Mouse (Mus musculus): ENCODE results near the gene Taf1b. TPM values are rescaled to one million over a fixed set of nuclear protein-coding genes. Genes with fewer than 3 reads are reported as not detected.

Gene Taf1b
- polyA plus RNA-seq, 1 experiment from 2014 or later = 16.9 TPM

- no peak for ATAC-seq
- H3K9ac ChIP-seq (replicated peaks; ENCODE audit: low read depth) = no peak overlapping the region
- WGBS = 67% methylated on average over 6 of the region's 6 CpGs
These were observed 67.2 kb downstream of the Taf1b start for GRCm38 (mm10) chr12:24565311-24565710.

GRCm38 (mm10) chr12:24567606-24568005 is 69.4 kb downstream of the Taf1b start:
- DNase-seq (ENCODE audit: low spot score) (no peak), ATAC-seq (no peak)
- no peak overlapping the region for H3K4me2 ChIP-seq (replicated peaks; ENCODE audit: low read depth, low read length)
- H3K27ac ChIP-seq (ENCODE audit: low read length) = no peak overlapping the region
- no peaks in the 10 kb centered on the region for H3K36me3 ChIP-seq (ENCODE audit: insufficient read depth, low read length)
- peaks cover 5% of the 10 kb centered on the region; the same call in 1 of the 2 replicates for H3K27me3 ChIP-seq (replicated peaks; ENCODE audit: insufficient read depth, low read length)
- WGBS = 86% methylated on average over 3 of the region's 3 CpGs
- no peak overlapping the region for H3K9ac ChIP-seq (replicated peaks; ENCODE audit: low read depth)
- TF ChIP-seq EP300 (IDR thresholded peaks at IDR 0.05) (no peak), CTCF (IDR thresholded peaks at IDR 0.05) (no peak)
- no peaks in the 10 kb centered on the region for H3K9me3 ChIP-seq (ENCODE audit: low read length)
- no peak overlapping the region for H3K4me3 ChIP-seq (ENCODE audit: low read depth, low read length)
- no peaks in the 10 kb centered on the region for H3K4me1 ChIP-seq (ENCODE audit: insufficient read depth, low read depth, low read length)

More at GRCm38 (mm10) chr12:24565311-24565710, 67.2 kb downstream of the Taf1b start:
- Histone ChIP-seq H3K4me2 (replicated peaks; ENCODE audit: low read depth, low read length) (no peak overlapping the region), H3K4me1 (ENCODE audit: insufficient read depth, low read depth, low read length) (no peaks in the 10 kb centered on the region), H3K27ac (ENCODE audit: low read length) (no peak overlapping the region), H3K36me3 (ENCODE audit: insufficient read depth, low read length) (no peaks in the 10 kb centered on the region), H3K27me3 (replicated peaks; ENCODE audit: insufficient read depth, low read length) (no peaks in the 10 kb centered on the region), H3K4me3 (ENCODE audit: low read depth, low read length) (no peak overlapping the region), H3K9me3 (ENCODE audit: low read length) (no peaks in the 10 kb centered on the region)
- no peak for DNase-seq (ENCODE audit: low spot score)
- TF ChIP-seq EP300 (IDR thresholded peaks at IDR 0.05) = no peak
- TF ChIP-seq CTCF (IDR thresholded peaks at IDR 0.05) = no peak

GRCm38 (mm10) chr12:24571523-24572392 is 73.6 kb downstream of the Taf1b start, which contains the start of gene Grhl1:
TSS of gene Grhl1 (plus strand) at chr12:24572283.
- H3K36me3 ChIP-seq (ENCODE audit: insufficient read depth, low read length) = no peaks in the 10 kb centered on the region
- H3K4me2 ChIP-seq (replicated peaks; ENCODE audit: low read depth, low read length) = peak within 1 kb of the TSS; percentile 79
- peak within 1 kb of the TSS; percentile 51; the same call in 1 of the 2 replicates for H3K27ac ChIP-seq (ENCODE audit: low read length)
- peaks cover 5% of the 10 kb centered on the region; the same call in 1 of the 2 replicates for H3K27me3 ChIP-seq (replicated peaks; ENCODE audit: insufficient read depth, low read length)
- no peaks in the 10 kb centered on the region for H3K9me3 ChIP-seq (ENCODE audit: low read length)
- 2% methylated on average over 56 of the region's 64 CpGs for WGBS
- ATAC-seq (peak; percentile 100), DNase-seq (ENCODE audit: low spot score) (peak; percentile 97)
- H3K9ac ChIP-seq (replicated peaks; ENCODE audit: low read depth) = peak within 1 kb of the TSS; percentile 32
- TF ChIP-seq EP300 (IDR thresholded peaks at IDR 0.05) (no peak), CTCF (IDR thresholded peaks at IDR 0.05) (peak; percentile 37)
- H3K4me1 ChIP-seq (ENCODE audit: insufficient read depth, low read depth, low read length) = no peaks in the 10 kb centered on the region
- peak within 1 kb of the TSS; percentile 57 for H3K4me3 ChIP-seq (ENCODE audit: low read depth, low read length)

- 5% methylated on average over 45 of the region's 48 CpGs for WGBS
- Histone ChIP-seq H3K4me3 (ENCODE audit: low read depth, low read length) (peak overlapping the region; percentile 57), H3K27ac (ENCODE audit: low read length) (peak overlapping the region; percentile 51; the same call in 1 of the 2 replicates), H3K9me3 (ENCODE audit: low read length) (no peaks in the 10 kb centered on the region), H3K9ac (replicated peaks; ENCODE audit: low read depth) (peak overlapping the region; percentile 32), H3K27me3 (replicated peaks; ENCODE audit: insufficient read depth, low read length) (peaks cover 5% of the 10 kb centered on the region; the same call in 1 of the 2 replicates), H3K4me1 (ENCODE audit: insufficient read depth, low read depth, low read length) (no peaks in the 10 kb centered on the region), H3K36me3 (ENCODE audit: insufficient read depth, low read length) (no peaks in the 10 kb centered on the region), H3K4me2 (replicated peaks; ENCODE audit: low read depth, low read length) (peak overlapping the region; percentile 79)
- ATAC-seq = no peak
- TF ChIP-seq EP300 (IDR thresholded peaks at IDR 0.05) (no peak), CTCF (IDR thresholded peaks at IDR 0.05) (no peak)
- peak; percentile 28 for DNase-seq (ENCODE audit: low spot score)
These were observed 74.5 kb downstream of the Taf1b start for GRCm38 (mm10) chr12:24572421-24573274.

- H3K4me3 ChIP-seq (ENCODE audit: low read depth, low read length) = no peak overlapping the region
- no peak overlapping the region for H3K9ac ChIP-seq (replicated peaks; ENCODE audit: low read depth)
- no peak overlapping the region for H3K27ac ChIP-seq (ENCODE audit: low read length)
- H3K27me3 ChIP-seq (replicated peaks; ENCODE audit: insufficient read depth, low read length) = peaks cover 5% of the 10 kb centered on the region; the same call in 1 of the 2 replicates
- peak overlapping the region; percentile 79 for H3K4me2 ChIP-seq (replicated peaks; ENCODE audit: low read depth, low read length)
- H3K9me3 ChIP-seq (ENCODE audit: low read length) = no peaks in the 10 kb centered on the region
- WGBS = 33% methylated on average over 3 of the region's 3 CpGs
- H3K36me3 ChIP-seq (ENCODE audit: insufficient read depth, low read length) = no peaks in the 10 kb centered on the region
- TF ChIP-seq EP300 (IDR thresholded peaks at IDR 0.05) = no peak
- no peak for TF ChIP-seq CTCF (IDR thresholded peaks at IDR 0.05)
- DNase-seq (ENCODE audit: low spot score) = no peak
- no peak for ATAC-seq
- no peaks in the 10 kb centered on the region for H3K4me1 ChIP-seq (ENCODE audit: insufficient read depth, low read depth, low read length)
These were observed 75.1 kb downstream of the Taf1b start for GRCm38 (mm10) chr12:24573275-24573580.

GRCm38 (mm10) chr12:24574870-24575269 is 76.7 kb downstream of the Taf1b start:
- TF ChIP-seq EP300 (IDR thresholded peaks at IDR 0.05) (no peak), CTCF (IDR thresholded peaks at IDR 0.05) (no peak)
- Histone ChIP-seq H3K4me1 (ENCODE audit: insufficient read depth, low read depth, low read length) (no peaks in the 10 kb centered on the region), H3K4me2 (replicated peaks; ENCODE audit: low read depth, low read length) (no peak overlapping the region), H3K27me3 (replicated peaks; ENCODE audit: insufficient read depth, low read length) (peaks cover 5% of the 10 kb centered on the region; the same call in 1 of the 2 replicates), H3K27ac (ENCODE audit: low read length) (no peak overlapping the region), H3K9ac (replicated peaks; ENCODE audit: low read depth) (no peak overlapping the region), H3K4me3 (ENCODE audit: low read depth, low read length) (no peak overlapping the region), H3K9me3 (ENCODE audit: low read length) (no peaks in the 10 kb centered on the region), H3K36me3 (ENCODE audit: insufficient read depth, low read length) (no peaks in the 10 kb centered on the region)
- WGBS = 39% methylated on average over 7 of the region's 7 CpGs
- peak; percentile 23 for DNase-seq (ENCODE audit: low spot score)
- ATAC-seq = no peak

Measured in lung, postnatal 0 days (tissue).